Mouse (Mus musculus): ENCODE data around the gene Fbf1. TPM values are rescaled to one million over a fixed set of nuclear protein-coding genes. Genes with fewer than 3 reads are reported as not detected.
"Not testable (repeated sequence)": the region's sequence is repeated elsewhere in the genome, so short reads cannot be mapped to it uniquely, and the experiment has no call there.

Gene Fbf1
- polyA plus RNA-seq, 1 experiment from 2014 or later = 61.2 TPM

DNA sequence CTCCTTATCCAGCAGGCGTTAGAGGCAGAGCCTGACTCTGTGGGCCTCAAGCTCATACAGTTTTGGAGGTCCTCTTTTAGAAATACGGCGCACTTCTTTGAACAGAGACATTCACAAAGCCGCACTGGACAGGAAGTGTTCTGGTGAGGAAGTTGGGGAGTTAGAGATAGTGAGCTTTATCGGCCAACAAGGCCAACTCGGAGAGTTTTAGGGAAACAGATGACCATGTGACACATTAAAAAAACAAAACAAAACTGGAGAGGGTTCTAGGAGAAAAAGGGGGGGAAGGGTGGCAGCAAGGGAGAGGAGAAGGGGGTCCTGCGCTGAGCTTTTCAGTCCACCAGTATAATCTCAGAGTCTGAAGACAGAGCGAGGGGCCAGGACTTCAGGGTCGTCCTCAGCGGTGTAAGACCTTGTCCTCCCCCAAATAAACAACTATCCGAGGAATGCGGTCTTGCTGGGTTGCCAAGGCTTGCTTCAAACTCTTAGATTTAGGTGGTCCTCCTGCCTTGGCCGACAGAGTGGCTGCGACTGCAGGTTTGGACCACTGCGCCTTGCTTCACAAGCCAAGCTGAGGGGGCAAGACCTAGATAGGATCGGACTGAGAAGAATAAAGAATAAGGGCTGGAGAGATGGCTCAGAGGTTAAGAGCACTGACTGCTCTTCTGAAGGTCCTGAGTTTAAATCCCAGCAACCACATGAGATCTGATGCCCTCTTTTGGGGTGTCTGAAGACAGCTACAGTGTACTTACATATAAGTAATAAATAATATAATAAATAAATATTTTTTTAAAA lies 74.0 kb downstream of the Fbf1 start:
- WGBS = 58% methylated on average over 16 of the region's 16 CpGs
- H3K27me3 ChIP-seq = no peaks in the 10 kb centered on the region
- no peak overlapping the region for H3K4me3 ChIP-seq
- 0 out of 2 replicates have a peak, but pooled peaks cover 2% of the 10 kb centered on the region for H3K4me1 ChIP-seq
- H3K9me3 ChIP-seq = peaks cover 3% of the 10 kb centered on the region; the same call in 1 of the 2 replicates
- no peak overlapping the region for H3K4me2 ChIP-seq (replicated peaks)
- no peaks in the 10 kb centered on the region for H3K36me3 ChIP-seq
- H3K9ac ChIP-seq = no peak overlapping the region
- ATAC-seq (ENCODE audit: insufficient number of reproducible peaks, insufficient read depth, low FRiP score, low TSS enrichment) = no peak
- H3K27ac ChIP-seq = no peak overlapping the region

- H3K4me2 ChIP-seq (replicated peaks); H3K4me3 ChIP-seq; H3K9me3 ChIP-seq; H3K27ac ChIP-seq; H3K36me3 ChIP-seq; H3K27me3 ChIP-seq; H3K9ac ChIP-seq; ATAC-seq (ENCODE audit: insufficient number of reproducible peaks, insufficient read depth, low FRiP score, low TSS enrichment); H3K4me1 ChIP-seq: not testable (repeated sequence)
- 87% methylated on average over 6 of the region's 6 CpGs for WGBS
Observed at GRCm38 (mm10) chr11:116092959-116093358, 75.0 kb downstream of the Fbf1 start.

Other genes with a start within 250 kb of the Fbf1 start
- 46.9 and 47.0 TPM in 2 replicates for gene Sap30bp, start 234.9 kb downstream of the Fbf1 start, polyA plus RNA-seq (2016; fragmentation: Nextera tagmentation; extraction: Ambion mirVana)
- gene Recql5, start 234.7 kb downstream of the Fbf1 start, polyA plus RNA-seq (2016; fragmentation: Nextera tagmentation; extraction: Ambion mirVana) = 26.3 and 28.7 TPM in 2 replicates
- 4.1 and 4.2 TPM in 2 replicates for gene Itgb4, start 193.5 kb downstream of the Fbf1 start, polyA plus RNA-seq (2016; fragmentation: Nextera tagmentation; extraction: Ambion mirVana)
- 165 and 169 TPM in 2 replicates for gene Galk1, start 155.4 kb downstream of the Fbf1 start, polyA plus RNA-seq (2016; fragmentation: Nextera tagmentation; extraction: Ambion mirVana)
- gene H3f3b, start 140.2 kb downstream of the Fbf1 start, polyA plus RNA-seq (2016; fragmentation: Nextera tagmentation; extraction: Ambion mirVana) = 2,246 and 2,293 TPM in 2 replicates
- 43.6 and 44.1 TPM in 2 replicates for gene Unk, start 137.8 kb downstream of the Fbf1 start, polyA plus RNA-seq (2016; fragmentation: Nextera tagmentation; extraction: Ambion mirVana)
- 1.3 and 1.8 TPM in 2 replicates for gene Unc13d, start 90.2 kb downstream of the Fbf1 start, polyA plus RNA-seq (2016; fragmentation: Nextera tagmentation; extraction: Ambion mirVana)
- 44.9 and 48.3 TPM in 2 replicates for gene Wbp2, start 81.2 kb downstream of the Fbf1 start, polyA plus RNA-seq (2016; fragmentation: Nextera tagmentation; extraction: Ambion mirVana)
- gene Trim47, start 41.0 kb downstream of the Fbf1 start, polyA plus RNA-seq (2016; fragmentation: Nextera tagmentation; extraction: Ambion mirVana) = 6.9 and 9.1 TPM in 2 replicates
- gene Trim65, start 37.0 kb downstream of the Fbf1 start, polyA plus RNA-seq (2016; fragmentation: Nextera tagmentation; extraction: Ambion mirVana) = 2.3 and 2.6 TPM in 2 replicates
- 83.7 and 89.2 TPM in 2 replicates for gene Mrpl38, start 29.3 kb downstream of the Fbf1 start, polyA plus RNA-seq (2016; fragmentation: Nextera tagmentation; extraction: Ambion mirVana)
- 66.5 and 71.9 TPM in 2 replicates for gene Ten1, start 30.7 kb upstream of the Fbf1 start, polyA plus RNA-seq (2016; fragmentation: Nextera tagmentation; extraction: Ambion mirVana)
- 25.8 and 26.4 TPM in 2 replicates for gene Acox1, start 30.9 kb upstream of the Fbf1 start, polyA plus RNA-seq (2016; fragmentation: Nextera tagmentation; extraction: Ambion mirVana)
- 2.9 and 3.1 TPM in 2 replicates for gene Evpl, start 69.9 kb upstream of the Fbf1 start, polyA plus RNA-seq (2016; fragmentation: Nextera tagmentation; extraction: Ambion mirVana)
- 105 and 107 TPM in 2 replicates for gene Srp68, start 106.1 kb upstream of the Fbf1 start, polyA plus RNA-seq (2016; fragmentation: Nextera tagmentation; extraction: Ambion mirVana)
- gene Galr2, start 112.8 kb upstream of the Fbf1 start, polyA plus RNA-seq (2016; fragmentation: Nextera tagmentation; extraction: Ambion mirVana) = 0.47 and 0.56 TPM in 2 replicates
- gene Exoc7, start 139.1 kb upstream of the Fbf1 start, polyA plus RNA-seq (2016; fragmentation: Nextera tagmentation; extraction: Ambion mirVana) = 78.8 and 83.9 TPM in 2 replicates
- 1.0 and 1.8 TPM in 2 replicates for gene Foxj1, start 167.2 kb upstream of the Fbf1 start, polyA plus RNA-seq (2016; fragmentation: Nextera tagmentation; extraction: Ambion mirVana)
- gene Rnf157, start 244.9 kb upstream of the Fbf1 start, polyA plus RNA-seq (2016; fragmentation: Nextera tagmentation; extraction: Ambion mirVana) = 27.4 and 33.3 TPM in 2 replicates